Mouse (Mus musculus): ENCODE measurements at regions not wholly inside any gene's neighbourhood (a gene's known extent, or its start where the extent isn't known, plus 50 kb on each side); places are given as distances from the start of the nearest gene placed in this dataset.

GRCm38 (mm10) chr12:25188556-25188955 is 91.6 kb upstream of the Id2 start:
- H3K4me2 ChIP-seq: no peak overlapping the region
- DNase-seq (ENCODE audit: low spot score): no peak
- H3K9ac ChIP-seq (ENCODE audit: low read depth, low read length): no peak overlapping the region
- H3K27me3 ChIP-seq (replicated peaks; ENCODE audit: control insufficient read depth, insufficient read depth, low read length): no peaks in the 10 kb centered on the region
- WGBS: 42% methylated on average over 3 of the region's 3 CpGs
- ATAC-seq (replicated peaks; ENCODE audit: low FRiP score): no peak
- no peaks in the 10 kb centered on the region for H3K36me3 ChIP-seq (ENCODE audit: control insufficient read depth, insufficient read depth, low read length)
- H3K9me3 ChIP-seq (ENCODE audit: control insufficient read depth, low read length): no peaks in the 10 kb centered on the region
- peaks cover 19% of the 10 kb centered on the region for H3K4me1 ChIP-seq (replicated peaks; ENCODE audit: control insufficient read depth, insufficient read depth, low read length)
- H3K4me3 ChIP-seq (ENCODE audit: low read depth, low read length): no peak overlapping the region
- H3K27ac ChIP-seq (ENCODE audit: low read depth, low read length): no peak overlapping the region

- ATAC-seq (replicated peaks; ENCODE audit: low FRiP score) (no peak), DNase-seq (ENCODE audit: low spot score) (no peak)
- Histone ChIP-seq H3K27me3 (replicated peaks; ENCODE audit: control insufficient read depth, insufficient read depth, low read length) (no peaks in the 10 kb centered on the region), H3K36me3 (ENCODE audit: control insufficient read depth, insufficient read depth, low read length) (no peaks in the 10 kb centered on the region), H3K9ac (ENCODE audit: low read depth, low read length) (no peak overlapping the region), H3K4me2 (no peak overlapping the region), H3K27ac (ENCODE audit: low read depth, low read length) (no peak overlapping the region), H3K4me3 (ENCODE audit: low read depth, low read length) (no peak overlapping the region), H3K4me1 (replicated peaks; ENCODE audit: control insufficient read depth, insufficient read depth, low read length) (peaks cover 19% of the 10 kb centered on the region), H3K9me3 (ENCODE audit: control insufficient read depth, low read length) (no peaks in the 10 kb centered on the region)
- 45% methylated on average over 3 of the region's 3 CpGs for WGBS
These were observed 90.3 kb upstream of the Id2 start for GRCm38 (mm10) chr12:25187216-25187615.

- DNase-seq (ENCODE audit: low spot score) (no peak), ATAC-seq (replicated peaks; ENCODE audit: low FRiP score) (no peak)
- no peaks in the 10 kb centered on the region for H3K27me3 ChIP-seq (replicated peaks; ENCODE audit: control insufficient read depth, insufficient read depth, low read length)
- WGBS: 79% methylated on average over 4 of the region's 4 CpGs
- H3K4me1 ChIP-seq (replicated peaks; ENCODE audit: control insufficient read depth, insufficient read depth, low read length): no peaks in the 10 kb centered on the region
- no peaks in the 10 kb centered on the region for H3K36me3 ChIP-seq (ENCODE audit: control insufficient read depth, insufficient read depth, low read length)
- H3K4me2 ChIP-seq: no peak overlapping the region
- H3K4me3 ChIP-seq (ENCODE audit: low read depth, low read length): no peak overlapping the region
- H3K9me3 ChIP-seq (ENCODE audit: control insufficient read depth, low read length): no peaks in the 10 kb centered on the region
- H3K27ac ChIP-seq (ENCODE audit: low read depth, low read length): no peak overlapping the region
- H3K9ac ChIP-seq (ENCODE audit: low read depth, low read length): no peak overlapping the region
These were observed 85.7 kb upstream of the Id2 start for GRCm38 (mm10) chr12:25182680-25183079.

- no peak for DNase-seq (ENCODE audit: low spot score)
These were observed 84.4 kb upstream of the Id2 start for GRCm38 (mm10) chr12:25181317-25181716.

GRCm38 (mm10) chr12:25180861-25181260 is 83.9 kb upstream of the Id2 start:
- no peaks in the 10 kb centered on the region for H3K27me3 ChIP-seq (replicated peaks; ENCODE audit: control insufficient read depth, insufficient read depth, low read length)
- H3K9me3 ChIP-seq (ENCODE audit: control insufficient read depth, low read length): no peaks in the 10 kb centered on the region
- H3K27ac ChIP-seq (ENCODE audit: low read depth, low read length): no peak overlapping the region
- ATAC-seq (replicated peaks; ENCODE audit: low FRiP score): no peak
- DNase-seq (ENCODE audit: low spot score): no peak
- no peak overlapping the region for H3K4me3 ChIP-seq (ENCODE audit: low read depth, low read length)
- H3K4me2 ChIP-seq: no peak overlapping the region
- H3K36me3 ChIP-seq (ENCODE audit: control insufficient read depth, insufficient read depth, low read length): no peaks in the 10 kb centered on the region
- H3K9ac ChIP-seq (ENCODE audit: low read depth, low read length): no peak overlapping the region
- 93% methylated on average over 1 of the region's 1 CpGs for WGBS
- no peaks in the 10 kb centered on the region for H3K4me1 ChIP-seq (replicated peaks; ENCODE audit: control insufficient read depth, insufficient read depth, low read length)

More at GRCm38 (mm10) chr12:25181317-25181716, 84.4 kb upstream of the Id2 start:
- H3K4me1 ChIP-seq (replicated peaks; ENCODE audit: control insufficient read depth, insufficient read depth, low read length): no peaks in the 10 kb centered on the region
- H3K9ac ChIP-seq (ENCODE audit: low read depth, low read length): no peak overlapping the region
- H3K27ac ChIP-seq (ENCODE audit: low read depth, low read length): no peak overlapping the region
- no peaks in the 10 kb centered on the region for H3K9me3 ChIP-seq (ENCODE audit: control insufficient read depth, low read length)
- no peak overlapping the region for H3K4me3 ChIP-seq (ENCODE audit: low read depth, low read length)
- no peak overlapping the region for H3K4me2 ChIP-seq
- no peak for ATAC-seq (replicated peaks; ENCODE audit: low FRiP score)
- no peaks in the 10 kb centered on the region for H3K27me3 ChIP-seq (replicated peaks; ENCODE audit: control insufficient read depth, insufficient read depth, low read length)
- H3K36me3 ChIP-seq (ENCODE audit: control insufficient read depth, insufficient read depth, low read length): no peaks in the 10 kb centered on the region
- WGBS: 83% methylated on average over 8 of the region's 8 CpGs

- H3K4me1 ChIP-seq (replicated peaks; ENCODE audit: control insufficient read depth, insufficient read depth, low read length): no peaks in the 10 kb centered on the region
- no peak for ATAC-seq (replicated peaks; ENCODE audit: low FRiP score)
- no peaks in the 10 kb centered on the region for H3K9me3 ChIP-seq (ENCODE audit: control insufficient read depth, low read length)
- no peak overlapping the region for H3K27ac ChIP-seq (ENCODE audit: low read depth, low read length)
- H3K9ac ChIP-seq (ENCODE audit: low read depth, low read length): no peak overlapping the region
- no peak for DNase-seq (ENCODE audit: low spot score)
- H3K27me3 ChIP-seq (replicated peaks; ENCODE audit: control insufficient read depth, insufficient read depth, low read length): no peaks in the 10 kb centered on the region
- no peak overlapping the region for H3K4me3 ChIP-seq (ENCODE audit: low read depth, low read length)
- no peak overlapping the region for H3K4me2 ChIP-seq
- H3K36me3 ChIP-seq (ENCODE audit: control insufficient read depth, insufficient read depth, low read length): no peaks in the 10 kb centered on the region
- 77% methylated on average over 3 of the region's 3 CpGs for WGBS
These were observed 83.3 kb upstream of the Id2 start for GRCm38 (mm10) chr12:25180289-25180688.

- H3K27ac ChIP-seq (ENCODE audit: low read depth, low read length): no peak overlapping the region
These were observed 81.7 kb upstream of the Id2 start for GRCm38 (mm10) chr12:25178491-25179115.

GRCm38 (mm10) chr12:25177827-25178226 is 80.9 kb upstream of the Id2 start:
- DNase-seq (ENCODE audit: low spot score) (no peak), ATAC-seq (replicated peaks; ENCODE audit: low FRiP score) (no peak)
- no peaks in the 10 kb centered on the region for H3K9me3 ChIP-seq (ENCODE audit: control insufficient read depth, low read length)
- no peaks in the 10 kb centered on the region for H3K4me1 ChIP-seq (replicated peaks; ENCODE audit: control insufficient read depth, insufficient read depth, low read length)
- H3K4me2 ChIP-seq: no peak overlapping the region
- H3K36me3 ChIP-seq (ENCODE audit: control insufficient read depth, insufficient read depth, low read length): no peaks in the 10 kb centered on the region
- no peak overlapping the region for H3K4me3 ChIP-seq (ENCODE audit: low read depth, low read length)
- H3K9ac ChIP-seq (ENCODE audit: low read depth, low read length): no peak overlapping the region
- 55% methylated on average over 3 of the region's 3 CpGs for WGBS
- H3K27me3 ChIP-seq (replicated peaks; ENCODE audit: control insufficient read depth, insufficient read depth, low read length): no peaks in the 10 kb centered on the region
- no peak overlapping the region for H3K27ac ChIP-seq (ENCODE audit: low read depth, low read length)

More at GRCm38 (mm10) chr12:25178491-25179115, 81.7 kb upstream of the Id2 start:
- H3K4me3 ChIP-seq (ENCODE audit: low read depth, low read length): no peak overlapping the region
- WGBS: 80% methylated on average over 5 of the region's 5 CpGs
- no peak for ATAC-seq (replicated peaks; ENCODE audit: low FRiP score)
- no peaks in the 10 kb centered on the region for H3K9me3 ChIP-seq (ENCODE audit: control insufficient read depth, low read length)
- H3K4me2 ChIP-seq: no peak overlapping the region
- no peak for DNase-seq (ENCODE audit: low spot score)
- no peaks in the 10 kb centered on the region for H3K4me1 ChIP-seq (replicated peaks; ENCODE audit: control insufficient read depth, insufficient read depth, low read length)
- no peaks in the 10 kb centered on the region for H3K27me3 ChIP-seq (replicated peaks; ENCODE audit: control insufficient read depth, insufficient read depth, low read length)
- H3K9ac ChIP-seq (ENCODE audit: low read depth, low read length): no peak overlapping the region
- no peaks in the 10 kb centered on the region for H3K36me3 ChIP-seq (ENCODE audit: control insufficient read depth, insufficient read depth, low read length)

GRCm38 (mm10) chr12:25176565-25176964 is 79.6 kb upstream of the Id2 start:
- DNase-seq (ENCODE audit: low spot score) (no peak), ATAC-seq (replicated peaks; ENCODE audit: low FRiP score) (no peak)
- H3K4me3 ChIP-seq (ENCODE audit: low read depth, low read length): no peak overlapping the region
- H3K36me3 ChIP-seq (ENCODE audit: control insufficient read depth, insufficient read depth, low read length): no peaks in the 10 kb centered on the region
- H3K4me2 ChIP-seq: no peak overlapping the region
- no peaks in the 10 kb centered on the region for H3K27me3 ChIP-seq (replicated peaks; ENCODE audit: control insufficient read depth, insufficient read depth, low read length)
- H3K9me3 ChIP-seq (ENCODE audit: control insufficient read depth, low read length): no peaks in the 10 kb centered on the region
- H3K9ac ChIP-seq (ENCODE audit: low read depth, low read length): no peak overlapping the region
- H3K4me1 ChIP-seq (replicated peaks; ENCODE audit: control insufficient read depth, insufficient read depth, low read length): no peaks in the 10 kb centered on the region
- 84% methylated on average over 3 of the region's 3 CpGs for WGBS
- H3K27ac ChIP-seq (ENCODE audit: low read depth, low read length): no peak overlapping the region
